Mouse (Mus musculus) A20 (cell line): ENCODE measurements around the gene Atg10.
"Not testable (repeated sequence)": the region's sequence is repeated elsewhere in the genome, so short reads cannot be mapped to it uniquely, and the experiment has no call there.

Source experiments
- DNase-seq: peaks from one replicate; pipeline ENCODE4 v3.0.0-alpha.2; 2011; ENCODE audit warnings: low read depth, low spot score

The Atg10 gene

GRCm38 (mm10) chr13:90939600-90939999 lies 284.2 kb downstream of the Atg10 start:
- no peak for DNase-seq

DNA sequence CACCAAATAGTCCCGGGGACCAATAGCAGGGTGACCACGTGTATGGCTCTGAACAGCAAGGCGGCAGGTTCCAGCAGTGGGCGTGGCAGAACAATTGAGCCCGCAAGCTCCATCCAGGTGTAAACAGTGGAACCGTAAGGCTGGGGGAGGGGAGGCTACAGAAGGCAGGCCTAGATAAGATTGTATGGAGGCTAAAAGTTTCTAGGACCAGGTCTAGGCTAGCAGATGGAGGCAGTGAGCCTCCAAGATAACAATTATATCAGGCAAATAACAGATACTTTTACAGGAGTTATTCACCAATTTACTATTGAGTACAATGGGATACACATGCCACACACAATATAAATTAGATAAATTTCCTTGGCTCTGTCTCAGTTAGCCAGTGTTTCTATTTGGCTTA lies 284.6 kb downstream of the Atg10 start:
- DNase-seq = no peak

- DNase-seq = no peak
These were observed 287.9 kb downstream of the Atg10 start for GRCm38 (mm10) chr13:90935852-90936251.

DNA sequence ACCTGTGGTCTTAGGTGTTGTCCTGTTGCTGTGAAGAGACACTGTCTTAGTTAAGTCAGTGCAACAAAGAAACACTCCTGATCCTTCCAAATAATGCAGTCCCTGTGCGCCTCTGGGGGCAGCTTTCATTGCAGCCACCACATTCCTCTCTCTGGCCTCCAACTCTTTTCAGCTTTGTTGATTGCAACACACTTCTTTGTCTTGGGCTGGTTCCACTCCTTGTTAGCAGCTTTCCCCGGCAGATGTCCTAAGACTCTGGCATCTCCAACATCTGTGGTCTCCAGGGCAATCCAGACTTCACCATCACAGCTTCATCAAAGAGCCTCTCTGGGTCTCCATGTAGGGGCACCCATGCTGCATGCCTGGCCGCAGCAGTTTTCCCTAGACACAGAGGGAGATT lies 290.5 kb downstream of the Atg10 start:
- no peak for DNase-seq

GRCm38 (mm10) chr13:90929847-90930246 lies 293.9 kb downstream of the Atg10 start:
- peak; percentile 76 for DNase-seq

DNA sequence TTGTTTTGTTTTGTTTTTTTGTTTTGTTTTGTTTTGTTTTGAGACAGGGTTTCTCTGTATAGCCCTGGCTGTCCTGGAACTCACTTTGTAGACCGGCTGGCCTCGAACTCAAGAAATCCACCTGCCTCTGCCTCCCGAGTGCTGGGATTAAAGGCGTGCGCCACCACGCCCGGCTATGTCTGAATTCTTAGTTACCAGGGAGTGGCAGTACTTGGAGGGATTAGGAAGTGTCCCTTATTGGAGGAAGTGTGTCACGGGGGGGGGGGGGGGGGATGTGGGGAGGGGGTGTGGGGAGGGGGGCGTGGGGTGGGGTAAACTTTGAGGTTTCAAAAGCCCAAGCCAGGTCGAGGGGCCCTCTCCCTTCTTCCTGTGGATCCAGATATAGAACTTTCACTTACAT lies 295.5 kb downstream of the Atg10 start:
- not testable (repeated sequence) for DNase-seq

DNA sequence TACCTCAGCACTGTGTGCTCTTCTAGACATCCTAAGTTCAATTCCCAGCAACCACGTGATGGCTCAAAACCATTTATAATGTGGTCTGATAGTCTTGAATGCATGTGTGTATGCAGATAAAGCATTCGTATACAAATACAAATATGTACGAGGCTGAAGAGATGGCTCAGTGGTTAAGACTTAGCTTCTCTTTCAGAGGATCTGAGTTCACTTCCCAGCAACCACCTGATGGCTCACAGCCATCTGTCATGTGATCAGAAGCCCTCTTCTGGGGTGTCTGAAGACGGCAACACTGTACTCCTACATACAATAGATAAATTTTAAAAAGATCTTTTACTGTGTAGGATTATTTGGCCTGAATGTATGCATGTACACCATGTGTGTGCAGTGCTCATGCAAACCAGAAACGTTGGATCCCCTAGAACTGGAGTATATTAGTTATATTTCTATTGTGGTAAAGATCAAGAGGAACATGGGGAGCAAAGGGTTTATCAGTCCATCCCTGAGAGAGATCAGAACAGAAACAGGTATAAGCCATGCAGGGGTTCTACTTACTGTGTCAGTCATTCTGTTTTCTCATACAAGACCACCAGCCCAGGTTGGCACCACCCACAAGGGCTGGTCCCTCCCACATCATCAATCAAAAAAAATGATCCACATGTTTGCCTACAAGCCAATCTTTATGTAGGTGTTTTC lies 296.7 kb downstream of the Atg10 start:
- DNase-seq = peak; percentile 14

DNA sequence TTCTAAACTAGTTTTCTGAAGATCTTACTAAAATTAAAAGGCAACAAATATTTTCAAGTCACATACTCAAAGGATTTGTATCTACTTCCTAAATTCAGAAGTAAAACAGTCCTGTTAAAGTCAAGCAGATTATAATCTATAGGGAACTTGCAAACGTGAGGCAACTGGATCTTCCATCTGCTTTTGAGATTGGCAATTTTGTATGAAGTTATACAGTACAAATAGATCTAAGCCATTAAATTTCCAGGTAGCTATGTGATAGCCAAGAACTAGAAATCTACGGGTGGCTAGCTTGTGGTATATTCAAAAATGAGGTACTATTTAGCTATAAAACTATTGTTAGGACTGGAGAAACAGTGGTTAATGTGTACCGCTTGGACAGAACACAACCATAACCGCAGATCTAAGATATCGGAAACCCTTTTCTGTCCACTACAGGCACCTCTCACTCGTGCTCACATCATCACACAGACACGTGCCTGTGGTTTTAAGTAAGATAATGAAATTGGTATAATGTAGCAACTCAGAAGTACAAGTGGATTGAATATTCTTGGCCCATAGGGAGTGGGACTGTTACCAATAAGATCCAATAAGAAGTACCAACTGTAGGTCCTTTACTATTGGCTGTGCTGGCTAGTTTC lies 297.5 kb downstream of the Atg10 start:
- peak; percentile 13 for DNase-seq

GRCm38 (mm10) chr13:90925191-90925590 lies 298.6 kb downstream of the Atg10 start:
- DNase-seq = no peak

DNA sequence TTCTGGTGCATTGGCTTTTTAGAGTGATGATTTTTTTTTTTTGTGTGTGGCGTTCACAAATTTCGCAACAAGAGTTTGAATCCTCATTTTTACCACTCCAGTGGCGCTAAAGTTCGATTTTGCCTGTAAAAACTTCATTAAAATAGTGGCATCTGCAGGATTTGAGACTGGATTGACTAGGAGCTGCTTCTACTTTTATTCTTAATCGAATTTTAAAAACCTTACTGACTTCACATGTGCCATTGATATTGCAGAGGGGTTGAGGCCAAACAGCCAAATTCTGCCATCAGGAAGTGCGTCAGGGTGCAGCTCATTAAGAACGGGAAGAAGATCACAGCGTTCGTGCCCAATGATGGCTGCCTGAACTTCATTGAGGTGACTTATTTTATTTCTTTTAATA lies 299.7 kb downstream of the Atg10 start:
- peak; percentile 39 for DNase-seq

- DNase-seq = peak; percentile 35
These were observed 300.2 kb downstream of the Atg10 start for GRCm38 (mm10) chr13:90923617-90924016.

DNA sequence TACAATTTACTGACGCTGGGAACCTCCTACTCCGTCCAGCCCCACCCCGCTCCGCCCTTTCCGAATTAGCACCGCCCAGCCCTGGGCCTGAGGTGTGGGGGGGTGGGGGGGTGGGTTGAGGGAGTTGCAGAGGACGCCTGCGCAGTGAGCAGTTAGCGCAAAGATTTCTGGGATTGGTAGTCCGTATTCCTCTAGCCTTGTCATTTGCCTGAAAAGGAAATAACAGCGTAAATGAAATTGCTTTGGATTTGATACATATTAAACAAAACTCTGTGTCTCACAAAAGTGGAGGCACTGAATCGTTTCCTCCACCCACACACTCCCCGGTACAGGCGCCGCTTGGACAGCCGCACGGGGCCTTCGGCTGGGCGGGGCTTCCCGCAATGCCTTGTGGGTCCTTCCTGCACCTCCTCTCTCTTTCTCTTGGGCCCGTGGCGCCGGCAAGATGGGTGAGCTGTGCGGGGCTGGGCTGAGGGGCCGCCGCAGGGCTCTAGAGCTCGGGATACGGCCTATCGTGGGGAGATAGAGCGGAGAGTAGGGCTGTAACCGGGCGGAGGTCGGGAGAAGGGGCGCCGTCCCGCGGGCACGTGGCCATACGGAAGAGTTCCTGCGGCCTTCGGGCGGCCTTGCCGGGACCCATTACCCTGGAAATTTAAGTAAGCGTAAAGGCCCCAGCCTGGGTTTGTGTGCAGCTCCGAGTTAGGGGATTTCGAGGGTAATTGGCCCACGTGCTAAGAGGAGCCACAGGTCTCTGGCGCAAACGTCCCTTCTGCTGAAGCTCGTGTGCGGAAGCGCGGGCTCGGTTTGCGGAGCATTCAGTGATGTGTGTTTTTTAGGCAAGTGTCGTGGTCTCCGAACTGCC lies 300.8 kb downstream of the Atg10 start, which contains the start of gene Rps23:
Gene Rps23, plus strand, starts transcription at position 208 of the 862 bp plus-strand sequence.
- peak; percentile 94 for DNase-seq

- DNase-seq = no peak
These were observed 309.0 kb downstream of the Atg10 start for GRCm38 (mm10) chr13:90914721-90915120.

DNA sequence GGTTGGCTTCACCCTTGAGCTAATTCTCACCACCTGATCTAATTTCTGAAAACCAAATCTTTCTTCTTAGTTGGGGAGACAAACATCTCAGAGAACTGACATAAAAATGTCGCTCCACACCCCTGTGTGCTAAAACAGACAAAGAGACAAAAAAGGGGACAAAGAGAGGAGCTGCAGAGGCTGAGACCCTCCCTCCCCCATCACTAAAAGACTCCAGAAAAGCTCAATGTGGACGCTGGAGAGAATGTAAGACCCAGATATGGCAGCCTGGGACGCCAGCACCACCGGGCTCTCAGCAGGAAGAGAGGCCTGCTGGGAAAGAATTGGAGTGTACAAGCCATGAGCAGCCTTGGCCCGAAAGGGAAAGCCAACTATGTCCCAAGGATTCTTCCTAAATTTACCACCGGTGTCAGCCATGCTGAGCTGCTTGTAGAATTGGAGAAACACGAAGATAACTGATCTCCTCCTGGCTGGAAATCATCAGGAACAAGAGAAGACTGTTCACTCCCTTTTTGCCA lies 310.0 kb downstream of the Atg10 start:
- no peak for DNase-seq

DNA sequence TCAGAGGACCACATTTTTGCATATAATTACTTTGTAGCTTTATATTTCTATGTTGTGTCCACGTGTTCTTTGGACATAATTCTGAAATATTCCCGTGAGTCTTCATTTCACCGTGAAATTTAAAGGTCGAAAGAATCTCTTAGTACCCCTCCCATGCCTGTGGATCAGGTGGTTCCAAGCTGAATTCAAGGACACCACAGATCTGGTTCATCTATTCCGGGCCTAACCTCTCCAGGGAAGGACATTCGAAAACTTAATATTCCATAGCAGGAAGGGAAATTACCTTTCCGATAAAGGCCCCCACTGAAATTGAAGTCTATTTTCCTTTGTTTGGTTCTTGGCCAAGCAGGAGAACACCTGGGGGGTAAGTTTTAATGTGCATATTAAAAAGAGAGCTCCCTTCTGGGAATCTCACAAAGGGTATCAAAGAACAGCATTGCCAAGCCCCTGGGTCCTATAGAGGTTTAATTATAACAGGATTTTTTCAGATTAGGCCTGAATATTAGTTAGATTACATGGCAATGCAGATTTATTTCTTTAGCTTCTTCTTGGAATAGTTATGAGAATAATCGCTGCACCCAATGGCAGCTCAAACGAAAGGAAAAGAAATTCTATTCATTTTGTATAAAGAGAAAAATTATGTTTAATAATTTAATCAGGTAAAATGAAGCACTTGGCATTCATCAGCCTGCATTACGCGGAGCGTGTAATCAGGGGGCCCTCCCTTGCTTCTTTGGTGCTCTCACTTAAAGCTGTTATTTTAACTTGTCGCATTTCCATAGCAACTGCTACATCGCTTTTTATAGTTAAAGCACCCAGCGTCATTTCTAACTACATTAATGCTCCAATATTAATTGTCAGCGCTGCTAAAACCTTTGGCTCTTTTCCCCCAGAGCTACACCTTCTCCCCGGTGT lies 310.8 kb downstream of the Atg10 start:
- no peak for DNase-seq

DNA sequence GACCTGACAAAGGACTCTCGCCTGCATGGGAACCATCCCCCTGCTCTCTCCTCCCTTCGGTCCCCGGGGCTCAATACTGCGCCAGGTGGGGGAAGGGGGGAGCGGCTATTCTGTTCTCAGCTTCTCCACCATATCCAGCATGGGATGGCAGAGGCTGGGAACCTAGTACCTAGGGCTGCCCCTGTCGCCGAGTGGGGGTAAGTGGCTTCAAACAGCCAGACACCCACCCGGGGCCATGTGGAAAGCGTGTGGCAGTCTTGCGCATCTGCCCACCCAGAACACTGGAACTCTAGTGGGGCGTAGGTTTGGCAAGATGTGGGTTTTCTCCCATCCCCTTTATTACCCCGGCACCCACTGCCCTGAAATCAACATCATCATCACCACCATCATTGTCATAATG lies 316.4 kb downstream of the Atg10 start:
- DNase-seq = no peak

DNA sequence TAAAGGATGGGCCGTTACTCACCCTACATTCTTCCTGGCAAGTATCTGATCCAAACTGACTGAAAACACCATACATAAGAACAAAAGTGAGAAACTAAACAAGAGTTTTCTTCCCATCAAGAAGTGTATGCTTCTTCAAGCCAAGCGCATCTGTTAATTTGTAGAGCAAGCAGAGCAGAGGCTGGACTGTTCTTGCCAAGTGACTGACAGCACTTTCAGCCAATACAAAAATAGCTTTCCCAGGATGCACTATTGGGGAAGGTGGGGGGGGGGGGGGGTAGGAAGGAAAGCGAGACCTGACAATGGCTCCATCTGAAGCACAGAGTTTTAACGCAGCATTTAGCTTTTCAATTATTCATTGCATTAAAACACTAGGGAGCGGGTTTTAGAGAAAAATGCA lies 318.6 kb downstream of the Atg10 start, which contains the start of gene Atp6ap1l:
Gene Atp6ap1l, minus strand, starts transcription at position 180 of the 400 bp plus-strand sequence.
- DNase-seq = peak; percentile 59

DNA sequence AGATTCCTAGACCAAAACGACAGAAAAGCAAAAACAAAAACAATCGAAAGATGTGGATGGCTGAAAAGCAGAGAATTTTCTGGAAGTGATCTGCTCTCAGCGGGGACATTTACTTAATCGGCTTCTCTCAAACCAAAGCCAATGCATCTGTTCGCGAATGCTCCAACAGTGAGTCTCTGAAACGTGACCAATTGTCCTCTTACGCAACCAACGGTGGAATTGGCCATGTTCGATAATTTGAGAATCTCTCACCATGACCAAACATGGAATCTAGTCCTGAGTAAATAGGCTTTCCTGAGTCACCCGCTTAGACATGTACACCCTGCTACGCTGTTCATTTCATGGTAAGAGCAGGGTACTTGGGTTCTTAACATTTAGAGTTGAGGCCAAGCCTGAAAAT lies 326.9 kb downstream of the Atg10 start:
- DNase-seq = no peak

GRCm38 (mm10) chr13:90896098-90896497 lies 327.7 kb downstream of the Atg10 start:
- DNase-seq = no peak

- no peak for DNase-seq
These were observed 328.9 kb downstream of the Atg10 start for GRCm38 (mm10) chr13:90894819-90895218.

DNA sequence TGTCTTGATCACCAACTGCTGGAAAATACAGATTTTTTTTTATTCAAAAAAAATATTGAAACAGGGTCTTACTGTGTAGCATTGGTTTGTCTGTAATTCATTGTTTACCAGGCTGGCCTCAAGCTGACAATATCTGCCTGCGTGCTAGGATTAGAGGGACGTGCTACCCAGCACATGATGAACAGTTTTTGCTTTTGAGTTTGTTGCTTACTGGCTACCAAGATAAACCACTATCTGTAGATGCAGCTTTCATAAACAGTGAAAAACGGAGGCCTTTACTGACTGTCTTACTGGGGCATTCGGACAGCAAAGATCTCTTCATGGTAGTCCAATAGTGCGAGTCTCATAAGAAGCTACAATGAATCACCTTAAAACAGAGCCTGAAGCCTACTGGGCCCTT lies 333.7 kb downstream of the Atg10 start:
- no peak for DNase-seq
